Mouse (Mus musculus): ENCODE measurements around the gene Tmprss9. TPM values are rescaled to one million over a fixed set of nuclear protein-coding genes. Genes with fewer than 3 reads are reported as not detected.

Gene Tmprss9
- polyA plus RNA-seq, 1 experiment from 2014 or later: 0.05 TPM

- no peak overlapping the region for H3K4me3 ChIP-seq (ENCODE audit: low read depth, low read length)
- no peak overlapping the region for H3K9ac ChIP-seq
- no peak overlapping the region for H3K4me2 ChIP-seq
- no peaks in the 10 kb centered on the region for H3K27me3 ChIP-seq (ENCODE audit: insufficient read depth, low read length)
- TF ChIP-seq CTCF (IDR thresholded peaks at IDR 0.05; ENCODE audit: low read depth): no peak
- ATAC-seq (ENCODE audit: insufficient read depth): no peak
- no peak overlapping the region for H3K27ac ChIP-seq (ENCODE audit: low read depth)
- WGBS: 91% methylated on average over 22 of the region's 22 CpGs
- H3K9me3 ChIP-seq (ENCODE audit: low read depth, low read length): no peaks in the 10 kb centered on the region
- no peak for DNase-seq
- no peaks in the 10 kb centered on the region for H3K4me1 ChIP-seq (ENCODE audit: insufficient read depth)
- H3K36me3 ChIP-seq (ENCODE audit: insufficient read depth): peaks cover 86% of the 10 kb centered on the region
These were observed 37.9 kb downstream of the Tmprss9 start for GRCm38 (mm10) chr10:80909375-80910162.

DNA sequence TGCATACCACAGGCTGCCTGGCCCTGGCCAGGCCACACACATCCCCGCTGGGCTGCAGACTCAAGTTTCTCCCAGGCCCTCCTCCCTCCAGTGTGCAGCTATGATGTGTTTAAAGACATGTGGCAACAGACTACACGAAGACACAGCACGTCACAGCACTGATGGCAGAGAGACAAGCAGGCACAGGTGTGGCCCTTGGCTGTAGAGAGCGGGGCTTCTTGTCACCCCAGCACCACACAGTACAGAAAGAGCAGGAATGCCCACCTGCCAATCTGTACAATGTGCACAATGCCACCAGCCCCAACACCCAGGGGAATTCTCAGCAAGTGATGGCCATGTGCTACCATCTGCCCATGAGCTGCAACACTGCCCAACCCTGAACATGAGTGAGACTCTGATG lies 39.7 kb downstream of the Tmprss9 start:
- 87% methylated on average over 4 of the region's 4 CpGs for WGBS
- DNase-seq: no peak

GRCm38 (mm10) chr10:80911891-80912290 lies 40.2 kb downstream of the Tmprss9 start:
- Histone ChIP-seq H3K27ac (ENCODE audit: low read depth) (no peak overlapping the region), H3K9ac (no peak overlapping the region), H3K36me3 (ENCODE audit: insufficient read depth) (peaks cover 76% of the 10 kb centered on the region), H3K9me3 (ENCODE audit: low read depth, low read length) (no peaks in the 10 kb centered on the region), H3K4me3 (ENCODE audit: low read depth, low read length) (no peak overlapping the region), H3K27me3 (ENCODE audit: insufficient read depth, low read length) (no peaks in the 10 kb centered on the region), H3K4me2 (no peak overlapping the region), H3K4me1 (ENCODE audit: insufficient read depth) (no peaks in the 10 kb centered on the region)
- ATAC-seq (ENCODE audit: insufficient read depth) (no peak), DNase-seq (no peak)
- TF ChIP-seq CTCF (IDR thresholded peaks at IDR 0.05; ENCODE audit: low read depth): no peak

More for the DNA sequence above, 39.7 kb downstream of the Tmprss9 start:
- Histone ChIP-seq H3K4me1 (ENCODE audit: insufficient read depth) (no peaks in the 10 kb centered on the region), H3K27me3 (ENCODE audit: insufficient read depth, low read length) (no peaks in the 10 kb centered on the region), H3K4me2 (no peak overlapping the region), H3K9ac (no peak overlapping the region), H3K9me3 (ENCODE audit: low read depth, low read length) (no peaks in the 10 kb centered on the region), H3K36me3 (ENCODE audit: insufficient read depth) (peaks cover 77% of the 10 kb centered on the region), H3K4me3 (ENCODE audit: low read depth, low read length) (no peak overlapping the region), H3K27ac (ENCODE audit: low read depth) (no peak overlapping the region)
- TF ChIP-seq CTCF (IDR thresholded peaks at IDR 0.05; ENCODE audit: low read depth): no peak
- ATAC-seq (ENCODE audit: insufficient read depth): no peak

GRCm38 (mm10) chr10:80913364-80914011 lies 41.8 kb downstream of the Tmprss9 start:
- Histone ChIP-seq H3K27me3 (ENCODE audit: insufficient read depth, low read length) (no peaks in the 10 kb centered on the region), H3K4me3 (ENCODE audit: low read depth, low read length) (no peak overlapping the region), H3K36me3 (ENCODE audit: insufficient read depth) (peaks cover 61% of the 10 kb centered on the region), H3K4me2 (no peak overlapping the region), H3K4me1 (ENCODE audit: insufficient read depth) (no peaks in the 10 kb centered on the region), H3K9ac (no peak overlapping the region), H3K9me3 (ENCODE audit: low read depth, low read length) (no peaks in the 10 kb centered on the region), H3K27ac (ENCODE audit: low read depth) (no peak overlapping the region)
- no peak for DNase-seq
- ATAC-seq (ENCODE audit: insufficient read depth): no peak
- WGBS: 86% methylated on average over 7 of the region's 8 CpGs
- no peak for TF ChIP-seq CTCF (IDR thresholded peaks at IDR 0.05; ENCODE audit: low read depth)

- no peak for TF ChIP-seq CTCF (IDR thresholded peaks at IDR 0.05; ENCODE audit: low read depth)
- H3K27me3 ChIP-seq (ENCODE audit: insufficient read depth, low read length): no peaks in the 10 kb centered on the region
- H3K4me3 ChIP-seq (ENCODE audit: low read depth, low read length): no peak overlapping the region
- H3K27ac ChIP-seq (ENCODE audit: low read depth): no peak overlapping the region
- peaks cover 53% of the 10 kb centered on the region for H3K36me3 ChIP-seq (ENCODE audit: insufficient read depth)
- no peaks in the 10 kb centered on the region for H3K4me1 ChIP-seq (ENCODE audit: insufficient read depth)
- WGBS: 82% methylated on average over 5 of the region's 5 CpGs
- H3K9me3 ChIP-seq (ENCODE audit: low read depth, low read length): no peaks in the 10 kb centered on the region
- H3K4me2 ChIP-seq: no peak overlapping the region
- no peak for DNase-seq
- ATAC-seq (ENCODE audit: insufficient read depth): no peak
- no peak overlapping the region for H3K9ac ChIP-seq
These were observed 42.6 kb downstream of the Tmprss9 start for GRCm38 (mm10) chr10:80914253-80914656.

DNA sequence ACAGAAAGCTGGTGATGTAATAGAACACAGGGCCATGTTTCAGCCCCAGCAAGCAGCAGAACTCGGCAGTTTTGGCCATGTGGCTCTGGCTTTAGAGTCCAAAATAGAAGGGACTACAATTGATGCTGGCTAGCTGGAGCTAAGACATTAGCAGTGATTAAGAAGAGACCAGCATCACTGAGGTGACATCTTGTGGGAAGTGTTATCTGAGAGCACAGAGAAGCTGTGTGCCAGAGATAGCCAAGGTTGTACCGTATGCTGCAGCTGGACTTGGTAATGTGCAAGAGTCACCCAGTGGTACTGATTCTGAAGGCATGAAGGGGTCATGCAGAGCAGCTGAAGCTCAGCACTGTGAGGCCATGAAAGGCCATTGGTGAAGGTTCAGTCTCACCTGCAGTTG lies 43.6 kb downstream of the Tmprss9 start:
- WGBS: 75% methylated on average over 2 of the region's 2 CpGs
- Histone ChIP-seq H3K4me1 (ENCODE audit: insufficient read depth) (no peaks in the 10 kb centered on the region), H3K4me3 (ENCODE audit: low read depth, low read length) (no peak overlapping the region), H3K36me3 (ENCODE audit: insufficient read depth) (peaks cover 43% of the 10 kb centered on the region), H3K27ac (ENCODE audit: low read depth) (no peak overlapping the region), H3K27me3 (ENCODE audit: insufficient read depth, low read length) (no peaks in the 10 kb centered on the region), H3K4me2 (no peak overlapping the region), H3K9me3 (ENCODE audit: low read depth, low read length) (no peaks in the 10 kb centered on the region), H3K9ac (no peak overlapping the region)
- DNase-seq (no peak), ATAC-seq (ENCODE audit: insufficient read depth) (no peak)
- TF ChIP-seq CTCF (IDR thresholded peaks at IDR 0.05; ENCODE audit: low read depth): no peak

- no peaks in the 10 kb centered on the region for H3K4me1 ChIP-seq (ENCODE audit: insufficient read depth)
- no peak for DNase-seq
These were observed 44.1 kb downstream of the Tmprss9 start for GRCm38 (mm10) chr10:80915736-80916135.

More at GRCm38 (mm10) chr10:80915736-80916135, 44.1 kb downstream of the Tmprss9 start:
- Histone ChIP-seq H3K27me3 (ENCODE audit: insufficient read depth, low read length) (no peaks in the 10 kb centered on the region), H3K9ac (no peak overlapping the region), H3K4me3 (ENCODE audit: low read depth, low read length) (no peak overlapping the region), H3K27ac (ENCODE audit: low read depth) (no peak overlapping the region), H3K9me3 (ENCODE audit: low read depth, low read length) (no peaks in the 10 kb centered on the region), H3K4me2 (no peak overlapping the region), H3K36me3 (ENCODE audit: insufficient read depth) (peaks cover 39% of the 10 kb centered on the region)
- no peak for ATAC-seq (ENCODE audit: insufficient read depth)
- no peak for TF ChIP-seq CTCF (IDR thresholded peaks at IDR 0.05; ENCODE audit: low read depth)
- 76% methylated on average over 4 of the region's 4 CpGs for WGBS

Measured in lung, embryonic 14.5 days (tissue).